Mouse (Mus musculus) ES-E14 (cell line): ENCODE measurements around the gene Lmo2.

Experiments
- CHD2 ChIP-seq: IDR thresholded peaks from 2 replicates; pipeline ENCODE4 v1.6.1; 2014; ENCODE audit warnings: mild to moderate bottlenecking, low read depth, low read length, inconsistent platforms
- HCFC1 ChIP-seq: IDR thresholded peaks from 2 replicates; pipeline ENCODE4 v1.6.1; 2012; ENCODE audit warnings: low read length, inconsistent platforms, borderline replicate concordance; ENCODE audit not compliant: insufficient read depth
- MAFK ChIP-seq: IDR thresholded peaks from 2 replicates; pipeline ENCODE4 v1.6.1; 2014; ENCODE audit warnings: mild to moderate bottlenecking, low read depth, low read length, inconsistent platforms; ENCODE audit not compliant: insufficient read depth
- ZC3H11A ChIP-seq: IDR thresholded peaks from 2 replicates; pipeline ENCODE4 v1.6.1; 2012; ENCODE audit warnings: low read depth, mild to moderate bottlenecking, inconsistent platforms, low read length, borderline replicate concordance
- ZNF384 ChIP-seq: IDR thresholded peaks from 2 replicates; pipeline ENCODE4 v1.6.1; 2012; ENCODE audit warnings: low read depth, low read length, inconsistent platforms

DNA sequence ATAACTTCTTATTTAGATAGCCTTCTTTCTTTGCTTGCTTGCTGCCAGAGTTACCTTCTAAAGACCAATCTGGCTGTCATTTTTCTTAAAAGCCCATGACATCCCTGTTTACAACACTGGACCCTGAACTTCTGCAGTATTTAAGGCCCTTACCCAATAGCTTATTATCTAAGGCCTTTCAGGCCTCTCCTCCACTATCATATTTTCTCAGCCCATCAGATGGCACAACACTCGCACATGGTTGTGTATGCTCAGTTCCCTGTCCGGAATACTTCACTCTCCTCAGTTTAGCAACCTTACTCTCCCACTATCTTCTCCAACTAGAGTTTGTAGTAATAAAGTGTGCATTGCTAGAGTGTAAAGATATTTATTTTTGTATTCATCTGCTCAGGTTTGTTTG is 71.3 kb downstream of the Lmo2 start:
- no peak for TF ChIP-seq MAFK
- no peak for TF ChIP-seq ZNF384
- TF ChIP-seq CHD2, result no peak
- no peak for TF ChIP-seq ZC3H11A
- no peak for TF ChIP-seq HCFC1
